Mouse (Mus musculus) stomach, embryonic 16.5 days (tissue): ENCODE results near the gene Mcfd2. TPM values are rescaled to one million over a fixed set of nuclear protein-coding genes. Genes with fewer than 3 reads are reported as not detected.

ENCODE experiments used
- ATAC-seq: fragments of 200-750 bp; cut with Nextera tagmentation; 2 replicates; pipeline ENCODE4 v1.8.0; 2017; ENCODE audit warnings: moderate number of reproducible peaks, moderate TSS enrichment; ENCODE audit not compliant: insufficient read depth, low FRiP score
- H3K27ac ChIP-seq: fragments of 300-500 bp; sonication (generic); 2 replicates; pipeline ENCODE4 v1.5.1; 2014; ENCODE audit warnings: low read length
- H3K27me3 ChIP-seq: fragments of 300-500 bp; sonication (generic); 2 replicates; pipeline ENCODE4 v1.6.1; 2014; ENCODE audit warnings: low read length, control low read depth, mixed read lengths; ENCODE audit not compliant: control insufficient read depth, insufficient read depth
- H3K36me3 ChIP-seq: fragments of 300-500 bp; sonication (generic); 2 replicates; pipeline ENCODE4 v1.6.1; 2014; ENCODE audit warnings: low read length; ENCODE audit not compliant: control insufficient read depth, insufficient read depth
- H3K4me1 ChIP-seq: fragments of 300-500 bp; sonication (generic); 2 replicates; pipeline ENCODE4 v1.6.1; 2014; ENCODE audit warnings: low read length, control low read depth, mixed read lengths; ENCODE audit not compliant: control insufficient read depth, insufficient read depth
- H3K4me2 ChIP-seq: fragments of 300-500 bp; sonication (generic); 2 replicates; pipeline ENCODE4 v1.6.1; 2014; ENCODE audit warnings: low read depth, low read length, mixed read lengths
- H3K4me3 ChIP-seq: fragments of 300-500 bp; sonication (generic); replicated peaks from 2 replicates; pipeline ENCODE4 v1.5.1; 2014; ENCODE audit warnings: mild to moderate bottlenecking, low read length
- H3K9ac ChIP-seq: fragments of 300-500 bp; sonication (generic); 2 replicates; pipeline ENCODE4 v1.6.1; 2014; ENCODE audit warnings: low read length
- H3K9me3 ChIP-seq: fragments of 300-500 bp; sonication (generic); replicated peaks from 2 replicates; pipeline ENCODE4 v1.6.1; 2016; ENCODE audit warnings: low read length, control low read depth; ENCODE audit not compliant: control insufficient read depth
- WGBS: fragments of 180-500 bp; shearing (Covaris S2); extraction: QIAGEN DNeasy Blood & Tissue Kit; methylation state at CpG from one replicate; pipeline ENCODE4 v1.1.7; 2014; 5-methylcytosine and 5-hydroxymethylcytosine counted together
- polyA plus RNA-seq: library from polyadenylated mRNA; unstranded; fragments of >200 nt; fragmentation: Nextera tagmentation; extraction: Ambion mirVana; gene quantifications from 2 replicates; pipeline ENCODE4 v1.2.1, GENCODE M21; 2015

The Mcfd2 gene
- polyA plus RNA-seq, 1 experiment from 2014 or later = 132 TPM

DNA sequence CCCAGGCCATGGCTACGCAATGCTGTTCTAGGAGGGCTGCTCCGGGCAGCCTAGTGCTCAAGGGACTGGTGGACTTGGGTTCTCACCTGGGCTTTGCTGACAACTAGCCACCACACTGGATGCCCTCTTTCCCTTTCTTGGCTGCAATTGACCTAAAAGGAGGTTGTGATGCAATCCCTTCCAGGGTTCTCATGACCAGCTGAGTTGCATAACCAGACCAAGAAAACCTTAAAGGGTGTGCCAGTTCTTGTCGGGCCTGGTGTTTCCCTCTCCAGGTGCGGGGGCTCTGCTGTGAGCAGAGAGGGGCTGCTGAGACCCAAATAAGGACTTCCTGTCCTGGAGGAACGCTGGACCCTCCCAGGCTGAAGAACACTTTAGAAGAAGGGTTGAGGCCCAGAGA, 27.4 kb upstream of the Mcfd2 start:
- WGBS = 84% methylated on average over 5 of the region's 5 CpGs
- no peak for ATAC-seq

DNA sequence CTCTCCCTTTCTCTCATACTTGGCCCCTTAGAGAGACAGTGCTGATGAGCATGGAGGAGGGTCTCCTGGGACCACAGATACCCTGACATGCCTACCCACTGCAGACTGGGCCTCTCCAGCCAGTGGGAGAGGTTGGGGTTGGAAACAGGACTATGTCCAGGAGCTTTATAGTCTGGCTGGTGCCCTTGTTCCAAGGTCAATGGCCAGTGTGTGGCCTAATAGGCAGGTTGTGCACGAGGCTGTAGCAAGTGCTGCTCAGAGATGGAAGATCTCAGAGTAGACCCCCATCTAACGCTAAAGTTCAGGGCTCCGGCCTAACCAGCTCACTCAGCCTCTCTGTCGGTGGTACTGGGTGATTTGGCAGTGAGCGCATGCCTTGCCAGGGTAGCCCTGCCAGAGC, 26.0 kb upstream of the Mcfd2 start:
- Histone ChIP-seq H3K27ac (no peak overlapping the region), H3K9ac (no peak overlapping the region), H3K4me2 (no peak overlapping the region), H3K4me3 (no peak overlapping the region), H3K4me1 (no peaks in the 10 kb centered on the region), H3K36me3 (0 out of 2 replicates have a peak, but pooled peaks cover 4% of the 10 kb centered on the region), H3K27me3 (no peaks in the 10 kb centered on the region), H3K9me3 (no peaks in the 10 kb centered on the region)
- no peak for ATAC-seq
- WGBS = 85% methylated on average over 5 of the region's 5 CpGs

More for the DNA sequence above, 27.4 kb upstream of the Mcfd2 start:
- no peak overlapping the region for H3K27ac ChIP-seq
- no peaks in the 10 kb centered on the region for H3K4me1 ChIP-seq
- no peaks in the 10 kb centered on the region for H3K9me3 ChIP-seq
- H3K4me2 ChIP-seq = no peak overlapping the region
- H3K4me3 ChIP-seq = no peak overlapping the region
- no peak overlapping the region for H3K9ac ChIP-seq
- no peaks in the 10 kb centered on the region for H3K27me3 ChIP-seq
- H3K36me3 ChIP-seq = 0 out of 2 replicates have a peak, but pooled peaks cover 4% of the 10 kb centered on the region

DNA sequence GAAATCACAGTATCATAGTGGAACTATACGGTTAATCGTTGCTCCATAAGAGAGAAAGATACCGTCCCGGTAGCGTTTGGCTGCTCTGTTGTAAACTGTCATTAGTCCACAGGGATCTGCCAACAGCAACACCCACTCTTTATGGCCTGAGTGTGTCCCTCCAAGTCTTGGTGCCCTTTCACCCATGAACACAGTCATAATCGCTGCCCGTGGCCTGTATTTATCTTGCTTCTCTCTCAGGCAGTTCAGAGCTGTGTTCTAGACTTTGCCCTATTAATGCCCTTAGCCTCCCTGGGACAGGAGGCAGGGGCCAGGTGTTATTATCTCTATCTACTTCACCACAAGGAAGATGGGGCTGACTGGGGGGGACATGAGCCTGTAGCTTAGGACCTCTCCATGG, 25.3 kb upstream of the Mcfd2 start:
- ATAC-seq = peak; percentile 46; the same call in 1 of the 2 replicates
- Histone ChIP-seq H3K4me1 (no peaks in the 10 kb centered on the region; the same call in 1 of the 2 replicates), H3K36me3 (0 out of 2 replicates have a peak, but pooled peaks cover 4% of the 10 kb centered on the region), H3K27me3 (no peaks in the 10 kb centered on the region), H3K4me2 (no peak overlapping the region), H3K9ac (no peak overlapping the region), H3K27ac (no peak overlapping the region), H3K9me3 (no peaks in the 10 kb centered on the region), H3K4me3 (no peak overlapping the region)
- WGBS = 77% methylated on average over 7 of the region's 7 CpGs

DNA sequence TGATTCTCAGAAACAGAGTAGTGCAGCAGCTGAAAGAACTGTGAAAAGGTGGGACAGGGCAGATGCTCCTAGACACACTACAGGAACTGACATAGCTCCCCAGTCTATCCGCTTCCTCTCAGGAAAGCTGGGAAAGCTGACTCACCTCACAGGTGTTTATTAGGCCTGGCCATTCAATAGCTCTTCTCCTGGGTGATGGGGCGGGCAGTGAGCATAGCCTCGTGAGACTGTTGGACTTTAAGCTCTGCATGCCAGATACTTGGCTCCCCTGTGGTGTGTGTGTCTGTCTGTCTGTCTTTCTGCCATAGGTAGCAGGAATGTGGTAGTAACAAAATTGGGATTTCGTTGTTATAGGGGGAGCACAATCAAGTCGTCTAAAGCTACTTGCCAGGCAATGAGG, 23.6 kb upstream of the Mcfd2 start:
- Histone ChIP-seq H3K36me3 (0 out of 2 replicates have a peak, but pooled peaks cover 4% of the 10 kb centered on the region), H3K27ac (no peak overlapping the region), H3K27me3 (no peaks in the 10 kb centered on the region), H3K4me2 (no peak overlapping the region), H3K9me3 (no peaks in the 10 kb centered on the region), H3K9ac (no peak overlapping the region), H3K4me1 (no peaks in the 10 kb centered on the region; the same call in 1 of the 2 replicates), H3K4me3 (no peak overlapping the region)
- 70% methylated on average over 5 of the region's 5 CpGs for WGBS
- 0 out of 2 replicates have a peak, but pooled peaks have one; percentile 23 for ATAC-seq

DNA sequence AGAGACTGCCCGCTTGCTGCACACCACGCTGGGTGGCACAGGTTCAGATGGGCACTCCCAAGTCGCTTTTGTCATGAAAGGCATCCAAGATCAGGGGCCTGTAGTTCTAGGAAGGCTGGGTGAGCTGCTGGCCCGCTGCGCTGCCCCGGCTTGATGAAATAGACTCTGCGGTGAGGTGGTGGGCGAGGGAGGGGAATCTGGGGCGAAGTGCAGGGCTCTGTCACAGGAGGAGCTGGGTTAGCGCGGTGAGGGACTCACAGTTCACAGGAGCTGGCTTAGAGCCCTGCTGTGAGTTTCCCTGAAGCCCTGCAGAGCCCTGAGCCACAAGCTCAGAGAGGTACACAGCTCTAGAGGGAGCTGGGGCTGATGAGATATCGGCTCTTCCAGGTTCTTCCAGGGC, 22.4 kb upstream of the Mcfd2 start:
- 49% methylated on average over 12 of the region's 12 CpGs for WGBS
- no peak for ATAC-seq
- H3K27me3 ChIP-seq = no peaks in the 10 kb centered on the region
- no peak overlapping the region for H3K4me3 ChIP-seq
- peaks cover 3% of the 10 kb centered on the region; the same call in 1 of the 2 replicates for H3K4me1 ChIP-seq
- no peaks in the 10 kb centered on the region for H3K9me3 ChIP-seq
- no peak overlapping the region for H3K9ac ChIP-seq
- 0 out of 2 replicates have a peak, but pooled peaks cover 4% of the 10 kb centered on the region for H3K36me3 ChIP-seq
- peak overlapping the region; percentile 34 for H3K27ac ChIP-seq
- no peak overlapping the region for H3K4me2 ChIP-seq

DNA sequence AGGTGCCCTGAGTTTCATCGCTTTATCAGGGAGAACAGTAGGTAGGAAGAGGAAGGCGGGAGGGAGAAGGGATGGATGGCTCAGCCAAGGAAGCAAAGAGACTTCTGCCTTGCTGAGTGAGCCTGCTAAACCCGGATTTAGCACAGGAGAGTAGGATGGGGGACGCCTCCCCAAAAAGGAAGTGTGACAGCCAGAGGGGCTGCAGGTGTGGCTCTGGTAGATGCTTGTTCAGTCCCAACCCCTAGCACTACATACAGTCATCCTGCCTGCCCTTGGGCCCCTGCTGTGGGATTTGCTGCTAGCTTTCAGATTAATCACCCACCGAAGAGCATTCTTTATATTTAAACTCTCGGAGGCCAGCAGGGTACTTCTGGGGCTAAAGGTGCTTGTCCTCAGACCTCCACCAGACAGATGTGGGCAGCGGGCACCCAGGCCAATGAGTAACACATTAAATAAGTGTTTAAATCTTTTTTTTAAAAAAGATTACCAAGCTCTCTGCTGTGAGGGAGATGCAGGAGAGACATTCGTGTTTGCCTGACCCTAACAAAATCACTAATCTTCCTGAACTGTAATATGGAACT, 21.6 kb upstream of the Mcfd2 start:
- no peak overlapping the region for H3K9ac ChIP-seq
- H3K27ac ChIP-seq = peak overlapping the region; percentile 34; the same call in 1 of the 2 replicates
- H3K4me3 ChIP-seq = no peak overlapping the region
- H3K36me3 ChIP-seq = no peaks in the 10 kb centered on the region
- 67% methylated on average over 8 of the region's 8 CpGs for WGBS
- no peaks in the 10 kb centered on the region for H3K9me3 ChIP-seq
- no peaks in the 10 kb centered on the region for H3K27me3 ChIP-seq
- H3K4me1 ChIP-seq = peaks cover 3% of the 10 kb centered on the region; the same call in 1 of the 2 replicates
- H3K4me2 ChIP-seq = no peak overlapping the region; the same call in 1 of the 2 replicates
- no peak for ATAC-seq

DNA sequence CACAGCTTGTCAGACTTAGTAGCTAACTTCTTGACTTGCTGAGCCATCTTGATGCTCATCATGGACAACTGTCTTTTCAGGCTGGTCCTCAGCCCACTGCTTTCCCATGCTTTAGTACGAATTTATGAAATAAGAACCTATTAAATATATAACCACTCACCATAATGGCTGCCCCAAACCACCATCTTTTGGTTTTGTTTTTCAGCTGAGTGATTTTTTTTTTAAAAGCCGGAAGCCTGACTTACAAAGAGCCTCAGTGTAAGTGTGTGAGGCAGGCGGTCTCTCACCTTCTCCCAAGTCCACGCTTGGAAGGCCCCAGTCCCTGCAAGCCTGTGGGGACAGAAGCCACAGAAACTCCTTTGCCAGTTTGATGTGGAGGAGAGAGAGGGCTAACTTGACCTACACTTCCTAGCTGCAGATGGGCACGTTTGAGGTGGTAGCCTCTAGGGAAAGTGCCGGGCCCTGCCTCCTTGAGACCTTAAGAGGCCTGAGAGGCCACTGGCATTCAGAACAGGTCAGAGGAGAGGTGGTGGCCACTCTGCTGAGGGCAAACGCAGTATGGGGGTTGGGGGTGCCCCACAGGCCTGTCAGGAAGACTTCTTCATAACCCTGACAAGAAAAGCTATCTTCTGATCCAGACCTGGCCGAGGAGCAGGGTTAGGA, 20.9 kb upstream of the Mcfd2 start:
- peak overlapping the region; percentile 30; the same call in 1 of the 2 replicates for H3K27ac ChIP-seq

DNA sequence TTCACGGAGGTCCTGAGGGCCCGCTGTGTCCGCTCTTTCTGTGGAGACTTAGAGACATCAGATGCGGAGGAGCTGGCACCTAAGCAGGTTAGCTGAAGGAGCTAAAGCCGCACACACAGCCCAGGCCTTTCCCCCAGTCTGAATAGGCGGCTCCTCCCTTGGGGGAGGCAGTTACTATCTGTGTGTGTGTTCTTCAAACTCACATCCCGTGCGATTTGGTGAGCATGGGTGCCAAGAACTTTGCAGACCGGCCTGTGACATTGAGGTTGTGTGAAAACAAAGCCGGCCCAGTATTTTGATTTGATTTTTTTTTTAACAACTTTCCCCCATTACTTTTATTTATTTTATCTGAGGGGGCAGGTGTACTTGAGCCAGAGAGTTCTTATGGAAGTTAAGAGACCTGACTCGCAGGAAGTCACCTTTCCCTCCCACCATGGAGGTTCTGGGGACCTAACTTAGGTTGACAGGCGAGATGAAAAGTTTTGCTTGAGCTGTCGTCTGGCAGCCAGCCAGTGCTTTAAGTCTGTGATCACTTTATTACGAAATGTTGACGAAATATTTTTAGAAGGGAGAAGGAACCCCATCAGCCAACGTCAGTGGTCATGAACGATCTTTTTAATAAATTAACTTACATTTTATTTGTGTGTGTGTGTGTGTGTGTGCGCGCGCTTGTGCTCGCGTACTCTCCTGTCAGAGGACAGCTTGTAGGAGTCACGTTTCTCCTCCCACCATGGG, 20.2 kb upstream of the Mcfd2 start:
- H3K4me1 ChIP-seq = peaks cover 11% of the 10 kb centered on the region
- no peak overlapping the region for H3K4me3 ChIP-seq
- 61% methylated on average over 23 of the region's 23 CpGs for WGBS
- no peaks in the 10 kb centered on the region for H3K9me3 ChIP-seq
- no peak overlapping the region for H3K27ac ChIP-seq
- no peak overlapping the region for H3K9ac ChIP-seq
- no peak for ATAC-seq
- no peak overlapping the region for H3K4me2 ChIP-seq
- no peaks in the 10 kb centered on the region for H3K36me3 ChIP-seq
- H3K27me3 ChIP-seq = no peaks in the 10 kb centered on the region

More for the DNA sequence above, 20.9 kb upstream of the Mcfd2 start:
- no peaks in the 10 kb centered on the region for H3K27me3 ChIP-seq
- 75% methylated on average over 8 of the region's 8 CpGs for WGBS
- no peak overlapping the region for H3K9ac ChIP-seq
- no peaks in the 10 kb centered on the region for H3K36me3 ChIP-seq
- no peak overlapping the region for H3K4me2 ChIP-seq
- H3K4me1 ChIP-seq = peaks cover 5% of the 10 kb centered on the region
- ATAC-seq = no peak
- no peaks in the 10 kb centered on the region for H3K9me3 ChIP-seq
- H3K4me3 ChIP-seq = no peak overlapping the region
